Mouse (Mus musculus) limb, embryonic 14.5 days (tissue): Measurements from ENCODE around the gene Gng12. TPM values are rescaled to one million over a fixed set of nuclear protein-coding genes. Genes with fewer than 3 reads are reported as not detected.
A peak's percentile ranks its signal among the peaks of the same experiment; 100 is the strongest.

ENCODE experiments used
- ATAC-seq: fragments of 200-750 bp; cut with Nextera tagmentation; 2 replicates; pipeline ENCODE4 v1.8.0; 2017; ENCODE audit warnings: low read depth, moderate number of reproducible peaks, moderate TSS enrichment; ENCODE audit not compliant: low FRiP score
- DNase-seq: peaks from one replicate; pipeline ENCODE4 v3.0.0-alpha.2; 2015; ENCODE audit warnings: low spot score
- H3K27ac ChIP-seq: fragments of 300-500 bp; sonication (generic); replicated peaks from 2 replicates; pipeline ENCODE4 v1.5.1; 2014; ENCODE audit warnings: low read depth, mild to moderate bottlenecking, low read length, moderate library complexity, mixed read lengths
- H3K27me3 ChIP-seq: fragments of 300-500 bp; sonication (generic); 2 replicates; pipeline ENCODE4 v1.6.1; 2014; ENCODE audit warnings: low read length, mixed read lengths; ENCODE audit not compliant: control insufficient read depth, insufficient read depth
- H3K36me3 ChIP-seq: fragments of 300-500 bp; sonication (generic); 2 replicates; pipeline ENCODE4 v1.6.1; 2014; ENCODE audit warnings: mild to moderate bottlenecking, low read length, moderate library complexity, mixed read lengths; ENCODE audit not compliant: control insufficient read depth, insufficient read depth
- H3K4me1 ChIP-seq: fragments of 300-500 bp; sonication (generic); 2 replicates; pipeline ENCODE4 v1.6.1; 2014; ENCODE audit warnings: antibody characterized with exemption, low read length, mixed read lengths; ENCODE audit not compliant: control insufficient read depth, insufficient read depth
- H3K4me2 ChIP-seq: fragments of 300-500 bp; sonication (generic); replicated peaks from 2 replicates; pipeline ENCODE4 v1.6.1; 2014; ENCODE audit warnings: low read depth, mild to moderate bottlenecking, low read length, moderate library complexity; ENCODE audit not compliant: severe bottlenecking
- H3K4me3 ChIP-seq: fragments of 300-500 bp; sonication (generic); replicated peaks from 2 replicates; pipeline ENCODE4 v1.5.1; 2014; ENCODE audit warnings: low read length
- H3K9ac ChIP-seq: fragments of 300-500 bp; sonication (generic); 2 replicates; pipeline ENCODE4 v1.6.1; 2014; ENCODE audit warnings: mild to moderate bottlenecking, low read depth, low read length, moderate library complexity; ENCODE audit not compliant: severe bottlenecking
- H3K9me3 ChIP-seq: fragments of 300-500 bp; sonication (generic); 2 replicates; pipeline ENCODE4 v1.6.1; 2016; ENCODE audit warnings: low read length; ENCODE audit not compliant: control insufficient read depth
- POLR2A ChIP-seq: fragments of 200-500 bp; IDR thresholded peaks from 2 replicates; pipeline ENCODE4 v1.8.0; 2012; ENCODE audit warnings: inconsistent platforms, mild to moderate bottlenecking, moderate library complexity, borderline replicate concordance; ENCODE audit not compliant: insufficient read depth, insufficient read length; ENCODE audit errors: extremely low read depth
- WGBS: fragments of 180-500 bp; shearing (Covaris S2); extraction: QIAGEN DNeasy Blood & Tissue Kit; methylation state at CpG from one replicate; pipeline ENCODE4 v1.1.7; 2014; 5-methylcytosine and 5-hydroxymethylcytosine counted together
- polyA plus RNA-seq, 2 experiments: library from polyadenylated mRNA; depleted of rRNA in 1 of 2; stranded (reverse) in 1 of 2; unstranded in 1 of 2; fragments of >200 nt; fragmentation: Nextera tagmentation in 1 of 2; extraction: Ambion mirVana in 1 of 2; gene quantifications; 2 replicates each; pipeline versions ENCODE4 v1.2.1 to v1.2.3; 2012 to 2014

The Gng12 gene
- polyA plus RNA-seq, 2 experiments, result 39.3 to 107 TPM

DNA sequence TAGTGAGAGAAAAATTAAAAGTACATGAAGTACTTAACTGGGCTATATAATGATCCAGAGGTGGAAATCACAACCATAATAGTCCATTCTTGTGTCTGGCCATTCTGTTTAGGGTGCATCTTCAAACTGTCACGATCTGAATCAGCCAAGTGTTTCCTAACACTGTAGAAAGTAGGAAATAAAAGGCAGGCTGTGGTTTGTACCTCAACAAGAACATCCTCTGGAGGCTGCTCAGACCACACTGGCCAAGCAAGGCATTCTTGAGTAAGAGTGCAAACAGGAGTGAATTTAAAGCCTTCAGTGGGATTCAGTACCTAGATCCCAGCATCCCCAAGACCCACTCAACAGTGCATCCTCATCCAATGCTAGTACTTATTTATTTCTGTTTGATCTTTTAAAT lies 1.2 kb upstream of the Gng12 start:
- DNase-seq (no peak), ATAC-seq (no peak)
- 72% methylated on average over 1 of the region's 1 CpGs for WGBS
- no peaks in the 10 kb centered on the region for H3K36me3 ChIP-seq
- H3K4me1 ChIP-seq, result peaks cover 9% of the 10 kb centered on the region
- H3K4me3 ChIP-seq, result no peak overlapping the region
- no peak overlapping the region for H3K27ac ChIP-seq
- H3K9me3 ChIP-seq, result no peaks in the 10 kb centered on the region
- no peak for TF ChIP-seq POLR2A
- no peaks in the 10 kb centered on the region for H3K27me3 ChIP-seq
- no peak overlapping the region for H3K9ac ChIP-seq
- no peak overlapping the region for H3K4me2 ChIP-seq

GRCm38 (mm10) chr6:66896921-66897645 lies 886 bp downstream of the Gng12 start:
- no peak for TF ChIP-seq POLR2A
- Histone ChIP-seq H3K9ac (peak overlapping the region; percentile 78), H3K27ac (peak overlapping the region; percentile 52; the same call in 1 of the 2 replicates), H3K4me3 (peak overlapping the region; percentile 84), H3K9me3 (no peaks in the 10 kb centered on the region), H3K27me3 (no peaks in the 10 kb centered on the region), H3K36me3 (no peaks in the 10 kb centered on the region), H3K4me1 (peaks cover 12% of the 10 kb centered on the region), H3K4me2 (peak overlapping the region; percentile 80)
- peak; percentile 26 for DNase-seq
- WGBS, result 1% methylated on average over 25 of the region's 25 CpGs
- ATAC-seq, result no peak

DNA sequence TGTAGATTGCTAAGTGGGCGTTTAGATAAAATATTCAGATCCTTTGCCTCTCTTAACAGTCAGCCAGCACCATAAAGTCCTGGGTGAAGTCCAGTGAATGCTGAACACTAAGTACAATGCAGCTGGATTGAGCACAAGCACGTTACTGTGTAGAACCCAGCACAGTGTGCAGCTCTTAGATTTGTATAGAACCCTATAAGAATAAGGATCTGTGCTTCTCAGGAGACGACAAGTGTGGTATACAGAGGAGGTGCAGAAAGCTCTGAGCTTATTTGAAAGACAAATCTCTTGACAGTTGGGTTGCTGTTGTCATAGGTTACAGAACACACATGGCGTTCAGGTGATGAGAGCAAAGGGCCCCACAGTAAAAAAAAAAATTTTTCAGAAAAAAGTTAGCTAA lies 1.8 kb downstream of the Gng12 start:
- H3K4me3 ChIP-seq, result 0 out of 2 replicates have a peak overlapping the region, but pooled peaks have one; percentile 84
- no peak overlapping the region for H3K9ac ChIP-seq
- peak overlapping the region; percentile 80 for H3K4me2 ChIP-seq
- no peak overlapping the region for H3K27ac ChIP-seq
- 38% methylated on average over 4 of the region's 4 CpGs for WGBS
- TF ChIP-seq POLR2A, result no peak
- peaks cover 12% of the 10 kb centered on the region for H3K4me1 ChIP-seq
- H3K9me3 ChIP-seq, result no peaks in the 10 kb centered on the region
- no peak for ATAC-seq
- H3K27me3 ChIP-seq, result no peaks in the 10 kb centered on the region
- DNase-seq, result no peak
- no peaks in the 10 kb centered on the region for H3K36me3 ChIP-seq

GRCm38 (mm10) chr6:66901926-66902325 lies 5.7 kb downstream of the Gng12 start:
- TF ChIP-seq POLR2A, result no peak
- WGBS, result 87% methylated on average over 5 of the region's 5 CpGs
- Histone ChIP-seq H3K4me1 (peaks cover 12% of the 10 kb centered on the region), H3K27me3 (no peaks in the 10 kb centered on the region), H3K9me3 (no peaks in the 10 kb centered on the region), H3K36me3 (no peaks in the 10 kb centered on the region), H3K4me3 (no peak overlapping the region), H3K27ac (no peak overlapping the region), H3K9ac (no peak overlapping the region), H3K4me2 (no peak overlapping the region)
- ATAC-seq, result no peak
- no peak for DNase-seq

DNA sequence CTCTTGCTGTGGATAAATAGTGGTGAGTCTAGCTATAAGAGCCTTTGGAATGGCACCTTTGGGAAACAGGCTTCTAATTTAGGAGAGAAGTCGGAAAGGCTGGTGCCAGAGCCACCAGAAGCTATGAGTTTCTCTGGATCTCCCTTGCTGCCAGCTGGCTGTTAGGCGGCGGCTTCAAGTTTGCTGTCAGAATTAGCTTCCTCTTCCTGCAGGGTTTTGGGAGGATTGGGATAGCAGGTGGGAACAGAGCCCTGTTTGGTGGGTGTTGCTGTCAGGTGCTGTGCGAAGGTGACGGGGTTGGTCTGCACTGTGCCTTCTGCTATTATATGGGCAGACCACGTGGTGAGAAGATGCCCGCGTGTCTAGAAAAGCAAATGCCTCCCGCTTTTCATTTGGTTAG lies 7.0 kb downstream of the Gng12 start:
- WGBS, result 75% methylated on average over 9 of the region's 9 CpGs
- Histone ChIP-seq H3K4me1 (peaks cover 3% of the 10 kb centered on the region; the same call in 1 of the 2 replicates), H3K27me3 (no peaks in the 10 kb centered on the region), H3K4me3 (no peak overlapping the region), H3K36me3 (no peaks in the 10 kb centered on the region), H3K27ac (no peak overlapping the region), H3K9me3 (no peaks in the 10 kb centered on the region), H3K4me2 (no peak overlapping the region), H3K9ac (no peak overlapping the region)
- TF ChIP-seq POLR2A, result no peak
- DNase-seq (no peak), ATAC-seq (no peak)
